Mouse (Mus musculus) cortical plate, adult 2 months (tissue): ENCODE results near the gene Dixdc1.

Source experiments
- CTCF ChIP-seq: fragments of 200-500 bp; IDR thresholded peaks from 2 replicates; pipeline ENCODE4 v1.5.1; 2011; ENCODE audit warnings: mild to moderate bottlenecking, control low read depth, low read length; ENCODE audit not compliant: insufficient read depth; ENCODE audit errors: extremely low read depth
- POLR2A ChIP-seq: fragments of 200-500 bp; IDR thresholded peaks from 2 replicates; pipeline ENCODE4 v1.6.1; 2011; ENCODE audit warnings: mild to moderate bottlenecking, low read length, control low read depth; ENCODE audit not compliant: insufficient read depth; ENCODE audit errors: extremely low read depth

GRCm38 (mm10) chr9:50738914-50739870 is at the start of gene Dixdc1:
- no peak for TF ChIP-seq CTCF
- no peak for TF ChIP-seq POLR2A
